Mouse (Mus musculus) hindbrain, embryonic 16.5 days (tissue): ENCODE data around the gene Pigs. TPM values are rescaled to one million over a fixed set of nuclear protein-coding genes. Genes with fewer than 3 reads are reported as not detected.

Source experiments
- ATAC-seq: fragments of 200-750 bp; cut with Nextera tagmentation; 2 replicates; pipeline ENCODE4 v1.8.0; 2017; ENCODE audit warnings: moderate TSS enrichment, moderate library complexity
- H3K27ac ChIP-seq: fragments of 300-500 bp; sonication (generic); 2 replicates; pipeline ENCODE4 v1.5.1; 2014; ENCODE audit warnings: low read depth, mild to moderate bottlenecking, control low read depth, low read length, moderate library complexity
- H3K27me3 ChIP-seq: fragments of 300-500 bp; sonication (generic); replicated peaks from 2 replicates; pipeline ENCODE4 v1.6.1; 2014; ENCODE audit warnings: low read length; ENCODE audit not compliant: control insufficient read depth, insufficient read depth
- H3K36me3 ChIP-seq: fragments of 300-500 bp; sonication (generic); 2 replicates; pipeline ENCODE4 v1.6.1; 2014; ENCODE audit warnings: mild to moderate bottlenecking, low read length, moderate library complexity, mixed read lengths; ENCODE audit not compliant: control insufficient read depth, insufficient read depth
- H3K4me1 ChIP-seq: fragments of 300-500 bp; sonication (generic); 2 replicates; pipeline ENCODE4 v1.6.1; 2014; ENCODE audit warnings: low read depth, low read length; ENCODE audit not compliant: control insufficient read depth, insufficient read depth
- H3K4me2 ChIP-seq: fragments of 300-500 bp; sonication (generic); 2 replicates; pipeline ENCODE4 v1.6.1; 2014; ENCODE audit warnings: mild to moderate bottlenecking, low read length, control low read depth, moderate library complexity
- H3K4me3 ChIP-seq: fragments of 300-500 bp; sonication (generic); 2 replicates; pipeline ENCODE4 v1.5.1; 2014; ENCODE audit warnings: mild to moderate bottlenecking, low read length, control low read depth, moderate library complexity
- H3K9ac ChIP-seq: fragments of 300-500 bp; sonication (generic); 2 replicates; pipeline ENCODE4 v1.6.1; 2014; ENCODE audit warnings: low read depth, mild to moderate bottlenecking, control low read depth, low read length, moderate library complexity
- H3K9me3 ChIP-seq: fragments of 300-500 bp; sonication (generic); 2 replicates; pipeline ENCODE4 v1.6.1; 2014; ENCODE audit warnings: mild to moderate bottlenecking, low read length, moderate library complexity; ENCODE audit not compliant: control insufficient read depth
- WGBS: fragments of 180-500 bp; shearing (Covaris S2); extraction: QIAGEN DNeasy Blood & Tissue Kit; methylation state at CpG from one replicate; pipeline ENCODE4 v1.1.7; 2014; 5-methylcytosine and 5-hydroxymethylcytosine counted together
- polyA plus RNA-seq: library from polyadenylated mRNA; unstranded; fragments of >200 nt; fragmentation: Nextera tagmentation; extraction: Ambion mirVana; gene quantifications from 2 replicates; pipeline ENCODE4 v1.2.1, GENCODE M21; 2015

The Pigs gene
- polyA plus RNA-seq, 1 experiment from 2014 or later, result 101 TPM

- 53% methylated on average over 8 of the region's 8 CpGs for WGBS
- Histone ChIP-seq H3K36me3 (peaks cover 11% of the 10 kb centered on the region), H3K9ac (peak overlapping the region; percentile 46), H3K4me1 (peaks cover 30% of the 10 kb centered on the region), H3K27me3 (no peaks in the 10 kb centered on the region), H3K4me3 (peak overlapping the region; percentile 96; the same call in 1 of the 2 replicates), H3K4me2 (peak overlapping the region; percentile 78), H3K27ac (peak overlapping the region; percentile 62; the same call in 1 of the 2 replicates), H3K9me3 (no peaks in the 10 kb centered on the region)
- 0 out of 2 replicates have a peak, but pooled peaks have one; percentile 13 for ATAC-seq
Observed at GRCm38 (mm10) chr11:78344890-78345715, 16.9 kb downstream of the Pigs start.

GRCm38 (mm10) chr11:78345801-78346200 is 17.6 kb downstream of the Pigs start:
- 86% methylated on average over 7 of the region's 7 CpGs for WGBS
- Histone ChIP-seq H3K36me3 (peaks cover 11% of the 10 kb centered on the region), H3K9me3 (no peaks in the 10 kb centered on the region), H3K27ac (no peak overlapping the region), H3K4me3 (no peak overlapping the region), H3K9ac (no peak overlapping the region; the same call in 1 of the 2 replicates), H3K27me3 (no peaks in the 10 kb centered on the region), H3K4me2 (no peak overlapping the region), H3K4me1 (peaks cover 30% of the 10 kb centered on the region)
- no peak for ATAC-seq

GRCm38 (mm10) chr11:78346326-78347069 is 18.3 kb downstream of the Pigs start:
- Histone ChIP-seq H3K9me3 (no peaks in the 10 kb centered on the region), H3K27me3 (no peaks in the 10 kb centered on the region), H3K4me1 (peaks cover 30% of the 10 kb centered on the region), H3K27ac (no peak overlapping the region), H3K4me3 (no peak overlapping the region), H3K9ac (no peak overlapping the region), H3K4me2 (no peak overlapping the region), H3K36me3 (peaks cover 9% of the 10 kb centered on the region)
- 88% methylated on average over 6 of the region's 6 CpGs for WGBS
- ATAC-seq, result no peak

- ATAC-seq, result no peak
- 91% methylated on average over 10 of the region's 10 CpGs for WGBS
Observed at GRCm38 (mm10) chr11:78347070-78347754, 19.0 kb downstream of the Pigs start.

GRCm38 (mm10) chr11:78347908-78348307 is 19.7 kb downstream of the Pigs start:
- 80% methylated on average over 9 of the region's 9 CpGs for WGBS
- Histone ChIP-seq H3K36me3 (peaks cover 9% of the 10 kb centered on the region), H3K9me3 (no peaks in the 10 kb centered on the region), H3K27me3 (no peaks in the 10 kb centered on the region), H3K4me1 (peaks cover 27% of the 10 kb centered on the region), H3K4me3 (no peak overlapping the region), H3K27ac (no peak overlapping the region), H3K4me2 (no peak overlapping the region), H3K9ac (no peak overlapping the region)
- no peak for ATAC-seq

More at GRCm38 (mm10) chr11:78347070-78347754, 19.0 kb downstream of the Pigs start:
- H3K4me3 ChIP-seq, result no peak overlapping the region
- H3K4me2 ChIP-seq, result no peak overlapping the region
- peaks cover 9% of the 10 kb centered on the region for H3K36me3 ChIP-seq
- no peak overlapping the region for H3K9ac ChIP-seq
- peaks cover 30% of the 10 kb centered on the region for H3K4me1 ChIP-seq
- no peaks in the 10 kb centered on the region for H3K27me3 ChIP-seq
- H3K9me3 ChIP-seq, result no peaks in the 10 kb centered on the region
- H3K27ac ChIP-seq, result no peak overlapping the region

GRCm38 (mm10) chr11:78348474-78348873 is 20.3 kb downstream of the Pigs start:
- Histone ChIP-seq H3K27me3 (no peaks in the 10 kb centered on the region), H3K9me3 (no peaks in the 10 kb centered on the region), H3K27ac (no peak overlapping the region), H3K4me3 (no peak overlapping the region), H3K36me3 (peaks cover 9% of the 10 kb centered on the region), H3K4me1 (peaks cover 25% of the 10 kb centered on the region), H3K4me2 (no peak overlapping the region), H3K9ac (no peak overlapping the region)
- no peak for ATAC-seq
- 30% methylated on average over 7 of the region's 7 CpGs for WGBS

GRCm38 (mm10) chr11:78349441-78350358 is 21.5 kb downstream of the Pigs start:
- Histone ChIP-seq H3K4me1 (peaks cover 19% of the 10 kb centered on the region), H3K27me3 (no peaks in the 10 kb centered on the region), H3K27ac (no peak overlapping the region), H3K4me2 (no peak overlapping the region), H3K9me3 (no peaks in the 10 kb centered on the region), H3K9ac (no peak overlapping the region), H3K36me3 (peaks cover 9% of the 10 kb centered on the region), H3K4me3 (no peak overlapping the region)
- whole genome bisulfite sequencing, result 85% methylated on average over 4 of the region's 4 CpGs
- ATAC-seq, result no peak

- 92% methylated on average over 1 of the region's 1 CpGs for WGBS
- Histone ChIP-seq H3K4me3 (no peak overlapping the region), H3K36me3 (peaks cover 6% of the 10 kb centered on the region), H3K27me3 (no peaks in the 10 kb centered on the region), H3K27ac (no peak overlapping the region), H3K4me1 (no peaks in the 10 kb centered on the region), H3K9me3 (no peaks in the 10 kb centered on the region), H3K9ac (no peak overlapping the region), H3K4me2 (no peak overlapping the region)
- no peak for ATAC-seq
Observed at GRCm38 (mm10) chr11:78353081-78353480, 24.9 kb downstream of the Pigs start.
